Mouse (Mus musculus): ENCODE measurements around the gene Anp32b.

DNA sequence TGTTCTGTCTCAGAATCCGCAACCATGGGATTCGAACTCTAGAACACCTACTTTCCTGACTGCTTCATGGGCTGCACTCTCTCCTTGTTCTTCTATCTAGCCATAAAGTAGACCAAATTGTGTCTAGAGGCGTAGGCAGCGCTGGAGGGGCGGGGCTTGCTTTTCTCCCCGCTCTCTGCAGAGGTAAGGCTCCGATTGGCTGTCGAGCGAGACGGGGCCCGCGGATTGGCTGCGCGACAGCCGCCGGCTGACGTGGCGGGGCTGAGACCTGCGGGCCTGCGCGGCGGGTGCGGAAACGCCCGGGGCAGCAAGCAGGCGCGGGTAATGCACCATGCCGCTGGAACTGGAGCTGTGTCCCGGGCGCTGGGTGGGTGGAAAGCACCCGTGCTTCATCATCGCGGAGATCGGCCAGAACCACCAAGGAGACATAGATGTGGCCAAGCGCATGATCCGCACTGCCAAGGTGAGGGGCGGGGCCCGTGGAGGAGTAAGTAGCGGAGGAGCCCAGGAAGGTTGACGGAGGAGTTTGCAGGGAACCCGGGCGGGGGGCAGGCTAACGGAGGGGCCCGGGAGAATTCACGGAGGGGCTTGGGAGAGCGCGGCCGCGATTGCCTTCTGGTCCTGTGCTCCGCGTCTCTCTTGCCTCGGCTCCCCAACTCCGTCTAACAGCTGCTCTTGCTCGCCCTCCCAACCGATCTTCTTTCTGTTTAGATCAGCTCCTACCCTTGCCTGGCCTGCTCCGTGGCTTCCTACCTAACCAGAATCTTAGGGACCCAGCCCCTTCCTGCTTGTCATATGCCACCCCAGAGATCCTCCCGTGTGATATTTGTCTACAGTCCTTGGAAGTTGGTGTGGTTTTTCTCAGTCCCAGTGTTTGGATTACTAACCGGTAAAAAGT, 38.6 kb downstream of the Anp32b start, which contains the start of gene Nans:
- TF ChIP-seq CTCF (IDR thresholded peaks at IDR 0.05; ENCODE audit: extremely low read depth, insufficient read depth, low read length): no peak
- TF ChIP-seq POLR2A (IDR thresholded peaks at IDR 0.05; ENCODE audit: extremely low read depth, insufficient read depth, low read length): 0 out of 2 replicates have a peak, but pooled peaks have one; percentile 17
